Mouse (Mus musculus) E14TG2a.4 (cell line): Measurements from ENCODE around the gene Sgtb.

ENCODE experiments used
- CTCF ChIP-seq: conservative IDR thresholded peaks from 2 replicates; pipeline ENCODE4 v1.5.1; 2014; ENCODE audit warnings: low read length
- NANOG ChIP-seq: IDR thresholded peaks from 2 replicates; pipeline ENCODE4 v1.6.1; 2014; ENCODE audit warnings: borderline replicate concordance, low read length, mixed read lengths
- POU5F1 ChIP-seq: IDR thresholded peaks from 2 replicates; pipeline ENCODE4 v1.6.1; 2014; ENCODE audit warnings: low read length, borderline replicate concordance

DNA sequence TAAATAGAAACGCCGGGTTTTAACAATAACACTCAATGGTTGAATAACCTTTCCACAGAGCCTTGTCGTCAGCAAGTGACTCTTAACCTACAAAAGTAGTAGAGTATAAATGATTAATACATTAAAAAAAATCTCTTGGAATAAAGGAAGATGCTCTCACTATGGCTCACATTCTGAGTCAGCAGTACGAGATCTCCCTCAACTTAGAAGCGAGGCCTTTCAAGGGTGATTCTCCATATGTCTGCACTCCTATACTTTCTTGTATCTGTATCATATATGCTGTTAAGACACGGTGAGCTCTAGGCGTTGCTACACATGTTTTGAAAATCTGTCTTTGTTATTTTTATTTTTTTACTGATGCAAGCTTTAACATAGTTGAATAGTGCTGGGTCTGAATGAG lies 985 bp downstream of the Sgtb start:
- TF ChIP-seq CTCF (no peak), POU5F1 (no peak), NANOG (no peak)
